Mouse (Mus musculus) myocyte (in vitro differentiated cells): ENCODE measurements around the gene Lsm8. TPM values are rescaled to one million over a fixed set of nuclear protein-coding genes. Genes with fewer than 3 reads are reported as not detected.

Experiments used
- H3K27me3 ChIP-seq: one replicate; pipeline ENCODE4 v1.6.1; 2011; ENCODE audit not compliant: control insufficient read depth, insufficient read depth, insufficient read length
- H3K36me3 ChIP-seq: one replicate; pipeline ENCODE4 v1.6.1; 2011; ENCODE audit not compliant: control insufficient read depth, insufficient read depth
- H3K4me2 ChIP-seq: one replicate; pipeline ENCODE4 v1.6.1; 2011; ENCODE audit warnings: low read depth, control low read depth
- H3K4me3 ChIP-seq: one replicate; pipeline ENCODE4 v1.5.1; 2011; ENCODE audit warnings: mild to moderate bottlenecking, control low read depth, moderate library complexity
- H3K79me2 ChIP-seq: one replicate; pipeline ENCODE4 v1.6.1; 2011; ENCODE audit not compliant: control insufficient read depth, insufficient read depth
- H3ac ChIP-seq: one replicate; pipeline ENCODE4 v1.6.1; 2011; ENCODE audit not compliant: control insufficient read depth, insufficient read length
- CEBPB ChIP-seq: IDR thresholded peaks from 2 replicates; pipeline ENCODE4 v1.6.1; 2011; ENCODE audit warnings: mild to moderate bottlenecking, moderate library complexity; ENCODE audit not compliant: poor library complexity, insufficient read depth, severe bottlenecking
- E2F4 ChIP-seq: IDR thresholded peaks from one replicate; pipeline ENCODE4 v1.6.1; 2011; ENCODE audit warnings: mild to moderate bottlenecking, control low read depth, moderate library complexity; ENCODE audit not compliant: insufficient read depth
- MAX ChIP-seq: IDR thresholded peaks from one replicate; pipeline ENCODE4 v1.6.1; 2011; ENCODE audit warnings: low read depth, mild to moderate bottlenecking, control low read depth
- MYOD1 ChIP-seq, 3 experiments: IDR thresholded peaks; one replicate each; pipeline ENCODE4 v1.6.1; 2011; ENCODE audit warnings: control low read depth in 2 of 3, low read depth in 2 of 3, mild to moderate bottlenecking in 2 of 3, moderate library complexity in 1 of 3; ENCODE audit not compliant: insufficient read length in 2 of 3, control insufficient read depth in 1 of 3
- MYOG ChIP-seq, 3 experiments: IDR thresholded peaks; one replicate each; pipeline ENCODE4 v1.6.1; 2011; ENCODE audit warnings: control low read depth in 2 of 3, low read depth in 2 of 3, mild to moderate bottlenecking in 2 of 3; ENCODE audit not compliant: insufficient read length in 2 of 3, control insufficient read depth in 1 of 3, insufficient read depth in 1 of 3
- POLR2A ChIP-seq: IDR thresholded peaks from one replicate; pipeline ENCODE4 v1.6.1; 2011; ENCODE audit warnings: low read depth, mild to moderate bottlenecking, control low read depth, moderate library complexity; ENCODE audit not compliant: insufficient read length
- POLR2AphosphoS2 ChIP-seq: IDR thresholded peaks from one replicate; pipeline ENCODE4 v1.6.1; 2011; ENCODE audit warnings: low read depth, control low read depth; ENCODE audit not compliant: insufficient read length
- REST ChIP-seq: IDR thresholded peaks from one replicate; pipeline ENCODE4 v1.6.1; 2011; ENCODE audit warnings: mild to moderate bottlenecking, control low read depth, moderate library complexity; ENCODE audit not compliant: insufficient read depth, insufficient read length
- SRF ChIP-seq: IDR thresholded peaks from one replicate; pipeline ENCODE4 v1.6.1; 2011; ENCODE audit warnings: low read depth; ENCODE audit not compliant: control insufficient read depth, insufficient read length
- TCF12 ChIP-seq: IDR thresholded peaks from one replicate; pipeline ENCODE4 v1.6.1; 2011; ENCODE audit warnings: mild to moderate bottlenecking, control low read depth; ENCODE audit not compliant: poor library complexity, insufficient read depth, severe bottlenecking
- TCF3 ChIP-seq: IDR thresholded peaks from one replicate; pipeline ENCODE4 v1.6.1; 2011; ENCODE audit warnings: low read depth, control low read depth; ENCODE audit not compliant: insufficient read length
- USF1 ChIP-seq: IDR thresholded peaks from one replicate; pipeline ENCODE4 v1.6.1; 2011; ENCODE audit warnings: low read depth, mild to moderate bottlenecking, control low read depth, moderate library complexity
- polyA plus RNA-seq: library from polyadenylated mRNA; unstranded; fragments of >200 nt; fragmentation: generic; extraction: Trizol; gene quantifications from one replicate; pipeline ENCODE4 v1.2.1, GENCODE M21; 2012; ENCODE audit warnings: missing spikeins

Lsm8 gene
- polyA plus RNA-seq = 35.6 TPM

GRCm38 (mm10) chr6:18848051-18848701, at the start of gene Lsm8:
TSS of gene Lsm8 (plus strand) at chr6:18848579.
- peaks cover 4% of the 10 kb centered on the region for H3K36me3 ChIP-seq
- H3K79me2 ChIP-seq = peaks cover 26% of the 10 kb centered on the region
- peak; percentile 63 for TF ChIP-seq POLR2A
- peak; percentile 73 for TF ChIP-seq POLR2AphosphoS2
- TF ChIP-seq USF1 = no peak
- TF ChIP-seq E2F4 = peak; percentile 83
- H3K4me2 ChIP-seq = peak within 1 kb of the TSS; percentile 72
- peak within 1 kb of the TSS; percentile 85 for H3K4me3 ChIP-seq
- H3K27me3 ChIP-seq = no peaks in the 10 kb centered on the region
- peak within 1 kb of the TSS; percentile 57 for H3ac ChIP-seq

- no peak for TF ChIP-seq POLR2A
- TF ChIP-seq E2F4 = no peak
- no peak for TF ChIP-seq MAX
Measured at GRCm38 (mm10) chr6:18800869-18801511, 47.4 kb upstream of the Lsm8 start.

GRCm38 (mm10) chr6:18812623-18813022, 35.8 kb upstream of the Lsm8 start:
- Histone ChIP-seq H3ac (no peak overlapping the region), H3K4me3 (no peak overlapping the region), H3K4me2 (no peak overlapping the region), H3K27me3 (peaks cover 2% of the 10 kb centered on the region), H3K79me2 (no peaks in the 10 kb centered on the region), H3K36me3 (no peaks in the 10 kb centered on the region)
- TF ChIP-seq MYOD1 (IDR thresholded peaks at IDR 0.05; ENCODE audit: control insufficient read depth in 1 of 3, insufficient read length in 2 of 3, low read depth in 2 of 3) = no peak
- no peak for TF ChIP-seq POLR2A
- no peak for TF ChIP-seq MAX
- no peak for TF ChIP-seq REST
- no peak for TF ChIP-seq SRF
- no peak for TF ChIP-seq MYOG (IDR thresholded peaks at IDR 0.05; ENCODE audit: control insufficient read depth in 1 of 3, insufficient read depth in 1 of 3, insufficient read length in 2 of 3, low read depth in 2 of 3)
- no peak for TF ChIP-seq TCF12
- TF ChIP-seq E2F4 = no peak
- no peak for TF ChIP-seq TCF3
- no peak for TF ChIP-seq CEBPB
- no peak for TF ChIP-seq POLR2AphosphoS2

More at GRCm38 (mm10) chr6:18800869-18801511, 47.4 kb upstream of the Lsm8 start:
- Histone ChIP-seq H3K4me3 (no peak overlapping the region), H3K36me3 (no peaks in the 10 kb centered on the region), H3K4me2 (no peak overlapping the region), H3K79me2 (no peaks in the 10 kb centered on the region), H3K27me3 (no peaks in the 10 kb centered on the region), H3ac (no peak overlapping the region)

GRCm38 (mm10) chr6:18815606-18816005, 32.8 kb upstream of the Lsm8 start:
- peaks cover 6% of the 10 kb centered on the region for H3K27me3 ChIP-seq
- H3K4me3 ChIP-seq = no peak overlapping the region
- H3K36me3 ChIP-seq = no peaks in the 10 kb centered on the region
- H3ac ChIP-seq = no peak overlapping the region
- no peak for TF ChIP-seq TCF3
- no peak for TF ChIP-seq USF1
- TF ChIP-seq MYOD1 (IDR thresholded peaks at IDR 0.05; ENCODE audit: control insufficient read depth in 1 of 3, insufficient read length in 2 of 3, low read depth in 2 of 3) = no peak
- no peak for TF ChIP-seq CEBPB
- TF ChIP-seq POLR2A = no peak
- TF ChIP-seq POLR2AphosphoS2 = no peak
- TF ChIP-seq MYOG (IDR thresholded peaks at IDR 0.05; ENCODE audit: control insufficient read depth in 1 of 3, insufficient read depth in 1 of 3, insufficient read length in 2 of 3, low read depth in 2 of 3) = no peak
- no peak for TF ChIP-seq TCF12
- no peak for TF ChIP-seq REST
- no peak for TF ChIP-seq E2F4
- TF ChIP-seq MAX = no peak
- no peak for TF ChIP-seq SRF
- no peaks in the 10 kb centered on the region for H3K79me2 ChIP-seq
- H3K4me2 ChIP-seq = no peak overlapping the region

GRCm38 (mm10) chr6:18819343-18819742, 29.0 kb upstream of the Lsm8 start:
- Histone ChIP-seq H3ac (no peak overlapping the region), H3K79me2 (no peaks in the 10 kb centered on the region), H3K27me3 (peaks cover 6% of the 10 kb centered on the region), H3K4me3 (no peak overlapping the region), H3K36me3 (no peaks in the 10 kb centered on the region), H3K4me2 (no peak overlapping the region)
- no peak for TF ChIP-seq SRF
- TF ChIP-seq TCF12 = no peak
- TF ChIP-seq USF1 = no peak
- no peak for TF ChIP-seq REST
- TF ChIP-seq E2F4 = no peak
- TF ChIP-seq POLR2A = no peak
- TF ChIP-seq POLR2AphosphoS2 = no peak
- no peak for TF ChIP-seq TCF3
- no peak for TF ChIP-seq MYOG (IDR thresholded peaks at IDR 0.05; ENCODE audit: control insufficient read depth in 1 of 3, insufficient read depth in 1 of 3, insufficient read length in 2 of 3, low read depth in 2 of 3)
- no peak for TF ChIP-seq MAX
- TF ChIP-seq CEBPB = no peak
- no peak for TF ChIP-seq MYOD1 (IDR thresholded peaks at IDR 0.05; ENCODE audit: control insufficient read depth in 1 of 3, insufficient read length in 2 of 3, low read depth in 2 of 3)
